ENCODE assay signal across 21 mouse cellular contexts in the genomic region with DNA sequence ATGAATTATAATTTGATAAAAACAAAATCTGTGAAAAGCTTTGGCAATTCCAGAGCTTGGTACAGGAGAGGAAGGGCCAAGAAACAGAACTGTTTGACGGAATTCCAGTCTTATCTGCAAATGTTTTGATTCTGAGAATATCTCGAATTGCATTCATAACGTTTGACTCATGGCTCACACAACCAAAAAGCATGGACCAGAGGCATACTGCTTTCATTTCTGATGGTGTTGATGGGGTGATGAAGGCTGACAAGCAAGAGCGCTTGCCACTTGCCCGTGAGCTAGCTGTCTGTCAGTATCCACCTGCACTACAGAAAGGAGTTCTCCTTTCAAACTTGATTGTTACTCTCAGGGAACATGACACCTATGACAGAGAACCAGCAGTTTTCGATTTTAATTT.
A peak's percentile ranks its signal among the peaks of the same experiment; 100 is the strongest.
DNase-seq lines count a peak whose midpoint lies in the region; ATAC-seq and TF ChIP-seq lines count a peak whose summit lies in the region.
"Had no signal": no experiment of that assay in that cellular context is flagged by ENCODE, and none has a peak within 500 bp of the region (broad histone marks: within the 10 kb centered on the region; RNA-seq: fewer than 3 reads in every experiment).

No protein-coding gene starts in this region.

- H3K9ac ChIP-seq in heart, embryonic 12.5 days = no peak overlapping the region
- H3K9ac ChIP-seq in heart, embryonic 16.5 days (ENCODE audit: low read length) = no peak overlapping the region
- no peak overlapping the region for H3K9ac ChIP-seq in lung, postnatal 0 days (replicated peaks; ENCODE audit: low read depth)
- H3K9ac ChIP-seq: embryonic facial prominence, embryonic 13.5 days; forebrain, embryonic 15.5 days; hindbrain, embryonic 14.5 days; intestine, embryonic 15.5 days had no signal

- no peak for DNase-seq in heart, adult 18-20 months
- no peak for DNase-seq in heart, postnatal 36 days
- peak; percentile 28 for DNase-seq in lung, postnatal 0 days (ENCODE audit: low spot score)
- no peak for DNase-seq in lung, postnatal 25 days (ENCODE audit: low spot score)
- no peak for DNase-seq in forebrain, embryonic 10.5 days (ENCODE audit: extremely low spot score, low spot score)
- DNase-seq in layer of hippocampus, adult 18-20 months (ENCODE audit: low spot score in 2 of 2) = no peak
- DNase-seq: adrenal gland, adult 2 months; adrenal gland, postnatal 25 days; cerebellum, adult 18-20 months; cerebellum, adult 9-11 months; cerebellum, postnatal 36 days; gastrocnemius, postnatal 36 days; kidney, adult 18-20 months had no signal

- TF ChIP-seq CTCF in lung, postnatal 0 days (IDR thresholded peaks at IDR 0.05) = no peak

- peaks cover 18% of the 10 kb centered on the region for H3K4me1 ChIP-seq in heart, embryonic 12.5 days (replicated peaks)
- peaks cover 12% of the 10 kb centered on the region for H3K4me1 ChIP-seq in heart, embryonic 16.5 days (ENCODE audit: control insufficient read depth, insufficient read depth, low read length)
- no peaks in the 10 kb centered on the region for H3K4me1 ChIP-seq in lung, postnatal 0 days (ENCODE audit: insufficient read depth, low read depth, low read length)
- no peaks in the 10 kb centered on the region for H3K4me1 ChIP-seq in forebrain, embryonic 10.5 days
- H3K4me1 ChIP-seq: intestine, embryonic 15.5 days had no signal

- no peak for ATAC-seq in heart, embryonic 12.5 days (ENCODE audit: insufficient number of reproducible peaks, low FRiP score)
- ATAC-seq in heart, embryonic 16.5 days (replicated peaks; ENCODE audit: extremely low read depth, insufficient read depth, low FRiP score) = 0 out of 2 replicates have a peak, but pooled peaks have one; percentile 49
- ATAC-seq in lung, postnatal 0 days = no peak
- ATAC-seq: forebrain, embryonic 15.5 days; intestine, embryonic 15.5 days had no signal

- H3K4me2 ChIP-seq in heart, embryonic 12.5 days = peak overlapping the region; percentile 38
- peak overlapping the region; percentile 54 for H3K4me2 ChIP-seq in heart, embryonic 16.5 days (ENCODE audit: low read depth, low read length)
- H3K4me2 ChIP-seq in lung, postnatal 0 days (replicated peaks; ENCODE audit: low read depth, low read length) = no peak overlapping the region
- H3K4me2 ChIP-seq: embryonic facial prominence, embryonic 13.5 days; forebrain, embryonic 15.5 days; hindbrain, embryonic 14.5 days; intestine, embryonic 15.5 days had no signal

- H3K9me3 ChIP-seq in heart, embryonic 12.5 days (replicated peaks) = no peaks in the 10 kb centered on the region
- H3K9me3 ChIP-seq in heart, embryonic 16.5 days (replicated peaks; ENCODE audit: control insufficient read depth, low read length) = no peaks in the 10 kb centered on the region
- H3K9me3 ChIP-seq in lung, postnatal 0 days (ENCODE audit: low read length) = no peaks in the 10 kb centered on the region
- H3K9me3 ChIP-seq in forebrain, embryonic 10.5 days = no peaks in the 10 kb centered on the region
- H3K9me3 ChIP-seq: embryonic facial prominence, embryonic 13.5 days; forebrain, embryonic 15.5 days; hindbrain, embryonic 10.5 days; intestine, embryonic 15.5 days had no signal

- intact Hi-C loops in heart, postnatal 36 days (cut with DNase I) = no loop called here

- TF ChIP-seq EP300 in lung, postnatal 0 days (IDR thresholded peaks at IDR 0.05) = no peak

- no peak overlapping the region for H3K4me3 ChIP-seq in heart, embryonic 12.5 days
- peak overlapping the region; percentile 19; the same call in 1 of the 2 replicates for H3K4me3 ChIP-seq in heart, embryonic 16.5 days (ENCODE audit: low read length)
- H3K4me3 ChIP-seq in lung, postnatal 0 days (ENCODE audit: low read depth, low read length) = no peak overlapping the region
- H3K4me3 ChIP-seq in forebrain, embryonic 10.5 days = no peak overlapping the region
- H3K4me3 ChIP-seq: embryonic facial prominence, embryonic 13.5 days; forebrain, embryonic 15.5 days; hindbrain, embryonic 10.5 days; intestine, embryonic 15.5 days had no signal

- H3K27me3 ChIP-seq in heart, embryonic 12.5 days (replicated peaks) = no peaks in the 10 kb centered on the region
- no peaks in the 10 kb centered on the region for H3K27me3 ChIP-seq in heart, embryonic 16.5 days (ENCODE audit: control insufficient read depth, insufficient read depth, low read length)
- H3K27me3 ChIP-seq in lung, postnatal 0 days (replicated peaks; ENCODE audit: insufficient read depth, low read length) = no peaks in the 10 kb centered on the region
- H3K27me3 ChIP-seq in forebrain, embryonic 10.5 days (ENCODE audit: poor library complexity, severe bottlenecking) = no peaks in the 10 kb centered on the region
- H3K27me3 ChIP-seq: CH12.LX; embryonic facial prominence, embryonic 13.5 days; forebrain, embryonic 15.5 days; intestine, embryonic 15.5 days had no signal

- WGBS in heart, embryonic 12.5 days = 21% methylated on average over 6 of the region's 6 CpGs
- WGBS in heart, embryonic 16.5 days = 21% methylated on average over 6 of the region's 6 CpGs
- 44% methylated on average over 6 of the region's 6 CpGs for WGBS in lung, postnatal 0 days
- WGBS in forebrain, embryonic 10.5 days = 85% methylated on average over 6 of the region's 6 CpGs

- no peaks in the 10 kb centered on the region for H3K36me3 ChIP-seq in heart, embryonic 12.5 days
- no peaks in the 10 kb centered on the region for H3K36me3 ChIP-seq in heart, embryonic 16.5 days (ENCODE audit: control insufficient read depth, insufficient read depth)
- no peaks in the 10 kb centered on the region for H3K36me3 ChIP-seq in lung, postnatal 0 days (ENCODE audit: insufficient read depth, low read length)
- no peaks in the 10 kb centered on the region for H3K36me3 ChIP-seq in forebrain, embryonic 10.5 days (replicated peaks)
- H3K36me3 ChIP-seq: embryonic facial prominence, embryonic 13.5 days; forebrain, embryonic 15.5 days; hindbrain, embryonic 10.5 days; intestine, embryonic 15.5 days had no signal

- peak overlapping the region; percentile 63; the same call in 1 of the 2 replicates for H3K27ac ChIP-seq in heart, embryonic 12.5 days (ENCODE audit: poor library complexity, severe bottlenecking)
- H3K27ac ChIP-seq in heart, embryonic 16.5 days (ENCODE audit: low read length) = 0 out of 2 replicates have a peak overlapping the region, but pooled peaks have one; percentile 42
- no peak overlapping the region for H3K27ac ChIP-seq in lung, postnatal 0 days (ENCODE audit: low read length)
- no peak overlapping the region for H3K27ac ChIP-seq in forebrain, embryonic 10.5 days
- H3K27ac ChIP-seq: embryonic facial prominence, embryonic 13.5 days; forebrain, embryonic 15.5 days; hindbrain, embryonic 10.5 days; hindbrain, embryonic 14.5 days; intestine, embryonic 15.5 days had no signal

Comparison
In these comparisons a context has a peak if more than half of its experiments do, and no peak if none do; other contexts are left out.
1. H3K27ac ChIP-seq: peak in heart, embryonic 12.5 days (single experiment) and heart, embryonic 16.5 days (single experiment); none in lung, postnatal 0 days (single experiment) and forebrain, embryonic 10.5 days (single experiment).